Mouse (Mus musculus) frontal cortex, postnatal 10 days (tissue): ENCODE data around the gene Dock7.
A peak's percentile ranks its signal among the peaks of the same experiment; 100 is the strongest.

Source experiments
- DNase-seq, 2 experiments: peaks; one replicate each; pipeline ENCODE4 v3.0.0; 2022; ENCODE audit warnings: low spot score in 2 of 2, mixed read lengths in 1 of 2

Gene Dock7

DNA sequence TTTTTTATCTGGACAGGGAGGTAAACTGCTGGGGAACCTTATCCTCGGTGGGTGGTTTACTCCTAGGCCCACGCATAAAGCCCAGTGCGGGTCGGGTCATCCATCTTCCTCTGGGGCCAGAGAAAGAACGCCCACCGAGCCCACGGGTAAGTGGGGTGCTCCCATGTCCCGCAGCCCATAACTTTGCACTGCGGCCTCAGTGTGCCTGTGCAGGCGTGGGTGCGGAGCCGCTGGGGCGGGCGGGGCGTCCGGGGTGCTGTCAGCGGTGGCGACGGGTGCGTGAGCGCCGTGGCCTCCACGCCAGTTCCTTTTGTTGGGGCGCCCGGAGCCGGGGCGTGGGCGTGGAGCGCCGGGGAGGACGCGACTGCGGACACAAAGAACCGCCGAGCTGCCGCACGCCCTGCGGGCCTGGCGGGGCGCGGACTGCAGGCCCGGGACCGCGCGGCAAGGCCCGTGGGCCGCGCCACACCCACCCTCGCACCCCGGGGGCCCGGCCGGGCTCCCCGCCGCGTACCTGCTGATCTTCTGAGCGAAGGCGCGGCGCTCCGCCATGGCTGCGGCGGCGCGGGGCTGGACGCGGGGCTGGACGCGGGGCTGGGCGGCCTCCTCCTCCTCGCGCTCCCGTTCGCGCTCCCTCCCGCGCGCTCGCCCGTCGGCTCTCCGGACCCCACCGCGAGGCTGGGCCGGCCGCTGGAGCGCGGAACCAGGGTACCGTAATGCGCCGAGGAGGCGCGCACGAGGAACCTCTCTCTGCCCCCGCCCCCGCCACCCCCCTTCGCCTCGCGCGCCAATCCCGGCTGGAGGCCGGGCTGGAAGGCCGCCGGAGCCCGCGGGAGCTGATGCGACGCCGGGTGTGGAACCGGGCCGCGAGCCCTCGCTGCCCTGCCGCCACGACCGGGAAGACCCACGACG lies at the start of gene Dock7:
TSS of gene Dock7 (minus strand) at position 705 of the 912 bp plus-strand sequence.
- DNase-seq: peak; percentile 52 to 75

DNA sequence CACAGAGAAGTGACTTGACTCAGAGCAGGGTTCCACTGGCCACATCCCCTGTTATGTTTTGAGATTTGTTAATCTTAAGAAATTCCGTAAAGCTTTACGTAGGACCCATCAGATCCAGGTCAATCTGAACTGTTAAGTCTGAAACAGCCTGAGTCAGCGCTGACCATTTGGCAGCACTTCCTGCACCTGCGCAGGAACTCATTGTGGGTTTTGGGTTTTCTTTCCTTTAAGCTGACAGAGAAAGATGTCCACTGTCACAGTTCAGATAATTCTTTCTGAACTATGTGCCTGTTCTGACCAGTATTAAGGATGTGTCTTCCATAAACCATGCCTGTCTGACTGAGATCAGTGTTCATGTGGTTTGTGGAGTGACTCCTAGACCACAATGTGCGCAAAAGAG lies 48.2 kb upstream of the Dock7 start:
- no peak for DNase-seq

DNA sequence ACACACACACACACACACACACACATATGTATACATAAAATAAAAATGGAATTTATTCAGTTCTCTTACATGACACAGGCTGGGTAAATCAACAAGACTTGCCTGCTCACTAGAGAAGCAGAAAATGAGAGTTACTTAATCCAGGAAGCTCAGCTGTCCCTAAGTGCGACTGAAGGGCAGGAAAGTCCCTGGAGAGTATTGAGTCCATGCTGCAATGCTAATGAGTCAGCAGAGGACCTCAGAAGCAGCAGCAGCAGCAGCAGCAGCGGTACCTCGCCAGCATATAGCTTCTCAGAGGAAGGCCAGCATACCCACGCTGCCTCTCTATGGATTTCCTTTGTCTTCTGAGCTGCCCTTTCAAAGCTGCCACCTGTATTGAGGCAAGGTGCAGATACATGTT lies 42.8 kb upstream of the Dock7 start:
- no peak for DNase-seq

DNA sequence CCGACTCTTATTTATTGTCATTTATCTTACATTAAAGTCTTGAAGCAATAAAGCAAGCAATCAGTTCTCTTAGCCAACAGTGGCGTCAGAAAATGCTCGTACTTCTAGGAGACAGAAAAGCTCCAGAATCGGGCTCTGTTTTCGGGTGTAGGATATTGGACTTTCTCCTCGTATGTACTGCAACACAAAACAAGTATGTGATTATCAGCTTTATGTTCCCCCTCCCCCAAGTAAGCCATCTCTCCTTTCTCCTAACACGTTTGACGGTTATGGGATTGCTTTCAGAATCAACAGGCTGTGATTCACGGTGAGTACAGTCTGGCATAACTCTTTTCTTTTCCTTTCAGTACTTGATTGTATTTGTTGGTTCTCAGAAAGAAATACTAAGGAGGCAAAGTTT lies 42.3 kb upstream of the Dock7 start:
- no peak for DNase-seq

DNA sequence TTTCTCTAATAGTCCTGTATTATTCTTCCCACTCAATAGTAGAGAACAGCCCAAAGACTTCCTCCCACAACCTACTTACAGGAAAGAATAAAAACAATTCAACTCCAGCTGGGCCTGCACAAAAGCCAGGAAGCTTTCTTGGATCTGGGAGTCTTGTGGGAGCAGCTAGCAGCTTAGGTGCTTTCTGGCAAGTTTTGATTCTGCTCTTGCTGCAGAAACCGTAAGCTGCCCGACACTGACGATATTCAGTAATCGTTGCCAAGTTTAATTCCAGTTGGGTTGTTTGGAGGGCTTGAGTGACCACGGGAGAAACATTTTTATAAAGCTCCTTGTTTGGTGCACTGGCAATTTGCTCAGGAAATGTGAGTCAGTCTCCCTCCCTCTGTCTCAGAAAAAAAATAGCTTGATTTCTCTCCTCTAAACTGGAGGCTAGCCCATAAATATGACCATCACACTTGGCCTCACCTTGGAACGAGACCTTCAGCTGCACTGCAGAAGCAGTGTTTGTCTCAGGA lies 40.8 kb upstream of the Dock7 start:
- DNase-seq: no peak

DNA sequence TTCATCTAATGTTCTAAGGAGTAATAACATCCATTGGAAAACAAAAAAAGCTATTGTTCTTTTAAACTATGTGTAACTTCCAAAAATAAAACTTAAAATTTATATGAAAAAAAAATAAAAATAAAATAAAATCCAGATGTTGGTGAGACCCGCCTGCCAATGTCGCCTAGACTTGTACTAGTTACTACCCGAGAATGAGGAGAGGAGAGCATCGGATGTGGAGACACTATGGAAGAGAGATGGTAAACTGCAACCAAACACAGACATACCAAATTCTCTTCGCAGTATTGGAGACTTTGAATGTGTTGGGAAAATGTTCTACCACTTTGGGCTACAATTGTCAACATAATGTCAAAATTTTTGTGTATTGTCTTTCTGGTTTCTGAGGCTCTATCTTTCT lies 40.2 kb upstream of the Dock7 start:
- no peak for DNase-seq

DNA sequence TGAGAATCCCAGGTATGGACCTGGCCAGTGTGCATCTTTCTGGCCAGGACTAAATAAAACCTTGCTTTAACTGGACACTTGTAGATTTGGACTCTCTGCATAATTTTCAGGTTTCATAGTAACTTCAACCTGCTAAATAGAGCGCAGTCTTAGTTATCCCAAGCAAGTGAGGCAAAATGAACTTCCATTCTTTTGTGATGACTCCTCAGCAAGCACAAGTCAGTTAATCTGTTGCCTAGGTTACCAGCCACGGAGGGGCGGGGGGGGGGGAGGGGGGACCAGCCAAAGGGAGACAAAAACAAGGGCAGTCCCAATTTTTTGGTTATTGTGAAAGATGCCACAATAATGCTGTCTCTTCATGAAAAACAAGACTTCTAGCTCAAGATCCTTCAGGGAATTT lies 39.7 kb upstream of the Dock7 start:
- no peak for DNase-seq

DNA sequence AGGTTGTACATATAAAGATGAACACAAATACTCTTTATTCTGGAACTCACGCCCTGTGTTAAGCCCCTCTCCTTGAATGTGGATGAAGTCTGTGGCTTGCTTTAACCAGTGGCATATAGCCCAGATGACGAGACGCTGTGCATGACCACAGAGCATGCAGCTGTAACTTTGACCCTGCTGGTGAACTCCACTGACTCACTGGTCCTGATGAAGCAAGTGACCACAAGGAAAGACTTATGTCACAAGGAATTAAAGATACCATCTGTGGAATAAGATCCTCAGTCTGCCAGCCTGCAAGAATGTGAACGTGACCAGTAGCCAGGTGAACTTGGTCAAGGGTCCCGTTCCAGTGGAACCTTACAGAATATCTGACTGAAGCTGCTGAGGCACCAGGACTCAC lies 37.8 kb upstream of the Dock7 start:
- DNase-seq: no peak

DNA sequence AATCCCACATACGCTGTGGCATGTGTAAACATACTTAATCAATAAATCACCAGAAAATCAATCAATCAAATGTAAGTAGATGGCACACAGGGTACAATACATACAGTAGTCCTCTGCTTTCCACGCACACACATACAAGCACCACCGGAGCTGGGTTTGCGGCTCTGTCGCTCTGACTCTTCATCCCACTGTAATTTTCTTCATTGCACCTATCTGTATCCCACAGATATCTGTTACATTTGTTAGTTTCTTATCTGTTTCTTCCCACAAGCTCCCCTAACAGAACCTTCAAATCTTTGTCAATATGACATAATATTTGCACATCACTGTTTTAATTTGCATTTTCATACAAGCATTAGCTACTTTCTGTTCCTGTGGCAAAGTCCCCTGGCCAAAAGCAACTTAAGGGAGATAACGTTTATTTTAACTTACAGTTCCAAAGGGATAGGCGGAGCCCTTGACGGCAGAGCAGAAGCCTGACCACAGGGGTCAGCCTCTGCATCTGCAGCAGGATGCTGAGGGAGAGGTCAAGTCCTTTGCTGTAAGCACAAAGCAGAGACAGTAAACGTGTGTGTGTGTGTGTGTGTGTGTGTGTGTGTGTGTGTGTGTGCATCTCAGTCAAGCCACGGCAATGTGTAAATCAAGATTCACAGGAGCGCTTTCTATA lies 36.1 kb upstream of the Dock7 start:
- no peak for DNase-seq

DNA sequence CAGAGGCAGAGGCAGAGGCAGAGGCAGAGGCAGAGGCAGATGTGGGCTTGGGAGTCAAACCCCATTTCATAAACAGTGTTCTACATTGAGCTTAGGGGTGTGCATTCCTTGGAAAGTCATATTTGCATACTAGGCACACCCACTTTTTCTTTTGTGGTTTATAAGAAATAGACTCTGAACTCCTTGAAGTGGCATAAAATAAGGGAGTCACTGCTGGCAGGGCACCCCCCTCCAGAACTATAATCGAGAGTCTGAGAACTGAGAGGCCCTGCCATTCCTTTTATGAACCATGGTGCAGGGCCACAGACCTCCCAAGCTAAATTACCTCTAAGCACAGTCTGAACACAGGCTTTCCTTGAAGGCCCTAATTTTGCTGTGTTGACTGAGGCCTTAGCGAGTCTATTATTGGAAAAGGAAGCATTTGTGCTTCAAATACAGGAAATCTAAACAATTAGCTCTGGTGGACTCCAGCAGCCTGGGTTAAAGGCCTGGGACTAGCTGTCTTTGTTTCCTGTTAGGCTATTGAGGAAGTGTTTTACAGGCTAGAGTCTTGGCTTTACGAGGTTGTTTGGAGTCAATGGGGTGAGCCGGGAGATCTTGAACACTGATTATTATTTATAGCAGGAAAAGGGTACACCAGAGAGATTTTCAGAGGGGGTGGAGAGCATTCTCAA lies 31.3 kb upstream of the Dock7 start:
- DNase-seq: no peak

DNA sequence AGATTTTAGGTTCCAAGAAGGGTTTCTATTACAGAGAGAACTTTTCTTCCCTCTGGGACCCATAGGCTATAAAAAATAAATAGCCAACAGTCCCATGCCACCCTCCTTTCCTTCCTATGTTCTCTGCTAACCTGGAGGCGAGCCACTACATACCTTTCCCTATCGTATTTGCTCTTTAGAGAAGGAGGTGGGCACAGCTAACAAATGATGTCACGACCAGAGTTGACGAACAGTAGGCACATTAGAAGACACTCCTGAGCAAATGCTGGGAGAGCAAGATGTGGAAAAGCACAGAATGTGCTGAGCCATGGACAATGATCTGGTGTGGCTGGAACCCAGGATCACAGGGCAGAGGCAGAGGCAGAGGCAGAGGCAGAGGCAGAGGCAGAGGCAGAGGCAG lies 30.7 kb upstream of the Dock7 start:
- DNase-seq: no peak

DNA sequence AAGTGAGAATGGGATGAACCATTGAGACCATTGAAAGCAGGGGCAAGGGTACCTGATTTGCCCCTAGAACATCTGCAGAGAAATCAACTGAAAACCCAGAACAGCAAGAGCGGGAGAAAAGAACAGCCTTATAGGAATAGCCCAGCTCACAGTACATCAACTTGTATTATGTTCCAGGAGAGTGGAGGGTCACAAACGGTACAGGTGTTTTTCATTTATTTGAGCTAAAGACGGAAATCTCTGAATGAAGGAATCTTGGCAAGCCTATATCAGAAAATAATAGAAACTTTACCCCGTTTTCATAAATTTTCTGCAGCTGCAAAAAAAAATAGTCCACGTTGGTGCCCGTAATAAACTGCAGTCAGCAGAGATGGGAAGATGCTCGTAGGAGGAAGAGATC lies 22.6 kb upstream of the Dock7 start:
- no peak for DNase-seq

DNA sequence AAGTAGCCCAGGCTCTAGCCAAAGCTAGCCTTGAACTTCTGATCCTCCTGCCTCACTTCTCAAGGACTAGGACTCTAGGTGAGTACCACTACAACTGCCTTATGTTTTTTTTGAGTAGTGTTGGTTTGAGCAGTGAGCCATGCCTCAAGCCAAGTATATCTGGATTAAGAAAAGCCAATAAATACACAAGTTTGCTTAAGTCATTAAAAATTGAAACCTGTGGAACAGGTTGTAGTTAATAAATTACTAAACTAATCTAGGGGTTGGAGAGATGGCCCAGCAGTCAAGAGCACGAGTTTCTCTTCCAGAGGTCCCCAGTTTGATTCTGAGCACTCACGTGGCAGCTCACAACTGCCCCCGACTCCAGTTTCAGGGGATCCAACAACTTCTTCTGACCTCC lies 20.9 kb upstream of the Dock7 start:
- no peak for DNase-seq

DNA sequence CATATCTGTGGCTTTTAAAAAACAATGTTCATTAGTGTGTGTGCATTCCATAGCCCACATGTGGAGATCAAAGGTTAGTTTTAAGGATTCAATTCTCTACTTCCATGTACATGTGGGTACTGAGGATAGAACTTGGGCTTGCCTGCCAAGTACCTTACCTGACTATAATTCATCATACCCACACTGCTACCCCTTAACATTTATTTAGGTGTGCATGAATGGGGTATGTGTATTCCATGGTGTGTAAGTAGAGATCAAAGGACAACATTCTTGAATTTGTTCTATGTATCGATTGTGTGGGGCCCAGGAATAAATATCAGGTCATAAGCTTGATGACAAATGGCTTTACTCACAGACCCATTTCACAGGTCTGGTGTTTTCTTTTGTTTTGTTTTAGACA lies 20.5 kb upstream of the Dock7 start:
- no peak for DNase-seq

DNA sequence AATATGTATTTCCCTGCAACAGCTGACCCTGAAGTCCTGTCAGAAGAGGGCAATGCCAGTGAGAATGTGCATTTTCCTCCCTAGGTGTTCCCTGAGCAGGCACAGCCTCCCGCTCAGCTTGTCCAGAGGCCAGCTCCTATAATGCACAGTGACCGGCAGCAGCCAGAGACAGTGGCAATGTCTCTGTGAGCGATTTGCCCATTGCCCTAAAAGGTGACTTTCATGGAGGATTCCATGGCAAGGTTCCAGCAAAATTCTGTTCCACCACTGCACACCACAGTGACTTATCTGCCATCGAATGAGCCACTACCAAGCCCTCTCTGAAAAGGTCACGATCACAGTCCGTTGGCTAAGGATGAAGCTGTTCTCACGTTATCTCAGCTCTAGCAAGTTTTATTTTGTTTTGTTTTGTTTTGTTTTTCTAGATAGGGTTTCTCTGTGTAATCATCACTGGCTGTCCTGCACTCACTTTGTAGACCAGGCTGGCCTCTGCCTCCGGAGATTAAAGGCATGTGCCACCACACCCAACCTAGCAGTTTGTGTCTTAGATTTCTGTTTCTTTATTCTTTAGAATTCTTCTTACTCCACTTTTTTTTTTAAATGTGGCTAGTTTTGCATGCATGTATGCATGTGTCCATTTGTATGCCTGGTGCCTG lies 17.4 kb upstream of the Dock7 start:
- DNase-seq: no peak

DNA sequence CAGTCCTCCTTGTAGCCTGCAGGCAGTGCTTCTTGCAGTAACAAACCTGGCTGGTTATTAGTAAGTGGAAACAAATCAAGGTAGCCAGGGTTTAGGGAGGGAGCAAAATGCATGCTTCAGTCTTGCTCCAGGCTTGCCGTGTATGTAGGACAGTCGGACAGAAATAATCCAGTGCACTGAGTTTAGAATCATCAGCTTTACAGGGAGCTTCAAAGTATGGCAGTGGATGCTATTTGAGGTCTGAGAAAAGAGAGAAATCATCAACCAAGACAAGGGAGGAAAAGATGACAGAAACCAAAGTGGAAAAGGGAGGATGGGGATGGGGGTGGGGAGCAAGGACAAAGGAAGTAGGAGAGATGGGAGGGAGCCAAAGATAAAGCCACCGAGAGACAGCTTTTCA lies 13.8 kb upstream of the Dock7 start:
- no peak for DNase-seq

DNA sequence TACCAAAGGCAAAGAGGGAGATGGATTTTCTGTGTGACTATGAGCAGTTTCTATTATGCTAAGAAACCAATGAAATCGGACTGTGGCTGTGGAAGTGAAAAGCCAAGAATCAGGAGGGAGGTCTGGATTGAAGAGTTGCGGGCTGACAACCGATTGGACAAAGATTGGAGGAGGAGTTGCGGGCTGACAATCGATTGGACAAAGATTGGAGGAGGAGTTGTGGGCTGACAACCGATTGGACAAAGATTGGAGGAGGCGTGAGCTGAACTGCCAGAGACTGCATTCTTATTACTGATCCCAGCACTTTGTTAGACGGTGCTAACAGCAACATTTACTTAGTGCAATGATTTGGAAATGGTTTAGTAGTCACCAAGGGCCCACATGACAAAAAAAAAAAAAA lies 12.6 kb upstream of the Dock7 start:
- DNase-seq: no peak

DNA sequence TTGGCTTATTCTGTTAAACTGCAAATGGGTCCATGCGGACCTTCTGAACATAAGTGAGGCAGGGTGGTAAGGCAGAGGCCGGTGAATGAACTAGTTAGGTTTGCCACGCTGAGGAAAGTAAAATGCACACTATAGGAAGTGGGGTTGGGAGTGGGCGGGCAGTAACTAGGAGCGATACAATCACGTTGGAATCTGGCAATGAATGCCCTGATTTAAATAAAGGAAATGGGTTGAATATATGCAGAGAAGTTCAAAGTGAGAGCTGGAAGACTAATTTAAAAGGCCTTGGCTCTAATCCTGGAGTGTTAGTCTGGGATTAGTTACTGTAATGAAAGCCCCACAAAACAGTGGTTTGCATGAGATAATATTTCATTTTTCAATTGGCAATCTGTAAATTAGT lies 12.0 kb upstream of the Dock7 start:
- DNase-seq: no peak

DNA sequence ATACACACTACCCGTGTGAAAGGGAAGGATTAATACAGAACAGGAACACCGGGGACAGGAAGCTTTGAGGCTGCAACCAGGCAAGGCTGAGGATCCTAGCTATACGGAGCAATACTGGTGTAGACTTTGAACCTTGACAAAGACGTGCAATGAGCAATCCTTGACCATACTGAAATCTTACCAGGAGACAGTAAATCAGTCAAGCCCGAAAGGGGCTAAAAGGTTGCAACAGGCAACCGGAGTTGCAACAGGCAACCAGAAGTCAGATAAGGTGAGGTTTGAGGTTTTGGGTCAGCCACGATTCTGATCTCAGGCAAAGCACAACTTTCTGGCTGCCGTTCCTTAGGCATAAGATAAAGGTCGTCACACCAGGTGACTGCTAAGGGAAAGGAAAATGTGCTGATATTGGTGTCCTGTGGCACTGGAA lies 10.5 kb upstream of the Dock7 start:
- DNase-seq: no peak

DNA sequence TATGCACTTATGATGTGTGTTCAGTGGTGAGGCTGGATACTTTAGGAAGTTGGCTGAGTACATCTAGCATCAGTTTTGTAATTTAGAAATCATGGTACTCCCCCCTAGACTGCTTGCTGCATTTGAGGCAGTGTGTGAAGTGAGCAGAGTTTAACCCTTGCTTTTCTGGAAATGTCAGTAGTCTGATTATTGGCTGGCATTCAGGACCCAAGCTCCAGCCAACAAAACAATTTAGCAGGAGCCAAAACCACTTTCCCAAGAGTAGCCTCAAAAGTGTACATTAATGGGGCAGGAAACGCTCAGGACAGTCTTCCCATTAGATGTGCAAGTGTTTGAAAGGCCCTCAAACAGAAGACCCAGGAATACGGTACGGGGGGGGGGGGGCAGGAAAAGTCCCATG lies 2.8 kb upstream of the Dock7 start:
- DNase-seq: no peak

DNA sequence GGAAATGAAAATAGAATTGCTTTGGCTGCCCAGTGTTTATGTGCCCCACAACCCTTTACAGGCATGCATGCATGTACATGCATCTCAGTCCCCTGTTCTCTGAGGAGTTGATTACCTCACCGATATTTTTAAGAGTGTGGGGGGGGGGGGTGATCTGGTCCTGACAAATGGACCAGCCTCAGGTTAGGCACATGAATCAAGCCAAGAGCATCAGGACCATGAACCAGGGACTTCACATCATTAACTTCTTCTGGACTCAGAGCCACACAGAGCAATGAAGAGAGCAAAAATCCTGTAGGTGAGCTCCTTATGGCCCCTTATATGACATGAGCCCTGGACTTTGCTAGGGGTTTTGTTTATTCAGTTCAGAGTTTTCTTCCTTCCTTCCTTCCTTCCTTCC lies 2.1 kb upstream of the Dock7 start:
- DNase-seq: no peak

DNA sequence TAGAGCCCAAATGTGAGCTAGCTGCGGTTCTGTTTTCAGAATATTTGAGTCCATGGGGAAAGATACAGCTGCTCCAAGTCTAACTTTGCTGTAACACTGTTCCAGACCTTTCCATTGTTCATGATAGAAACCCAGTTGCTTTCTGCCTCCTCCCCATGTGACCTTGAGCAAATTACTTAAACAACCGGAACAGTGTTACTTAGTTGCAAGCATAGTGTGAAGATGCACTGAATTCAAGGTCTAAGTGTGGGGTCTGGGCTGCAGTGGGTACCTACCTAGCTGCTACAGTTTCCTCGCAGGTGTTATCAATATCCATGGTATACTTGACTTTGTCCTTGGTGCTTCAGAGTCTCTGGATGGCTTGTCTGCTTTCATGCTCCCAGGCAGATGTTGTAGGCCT lies 1.3 kb upstream of the Dock7 start:
- no peak for DNase-seq
